Comparison of ENCODE assay signal across 21 mouse cellular contexts in the genomic region with DNA sequence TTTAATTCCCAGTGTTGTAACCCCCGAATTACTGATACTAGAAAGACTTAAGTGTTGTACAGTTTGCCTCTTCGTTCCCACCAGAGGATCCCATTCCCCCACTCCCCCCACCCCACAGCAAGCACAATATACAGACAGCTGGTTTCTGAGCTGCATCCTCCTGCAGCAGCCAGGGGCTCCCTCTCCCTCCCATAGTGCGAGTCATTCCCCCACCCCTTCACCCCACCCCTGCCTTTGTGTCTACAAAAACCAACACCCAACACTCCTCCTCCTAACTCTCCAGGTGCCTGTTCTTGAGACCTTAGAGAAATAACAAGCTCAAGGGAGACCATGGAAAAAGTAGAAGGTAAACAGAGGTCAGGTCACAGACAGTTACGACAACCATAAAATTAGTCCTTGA. TPM values are rescaled to one million over a fixed set of nuclear protein-coding genes. Genes with fewer than 3 reads are reported as not detected.
"Had no signal": no experiment of that assay in that cellular context is flagged by ENCODE, and none has a peak within 500 bp of the region (broad histone marks: within the 10 kb centered on the region; RNA-seq: fewer than 3 reads in every experiment).

No protein-coding gene starts in this region.

RNA-seq across cellular contexts. Expression of a gene that starts 40.8 kb away (rescaled TPM):
- total RNA-seq: heart, postnatal 10 days; heart, postnatal 14 days; heart, postnatal 25 days; heart, postnatal 36 days; heart, postnatal 4 days; hematopoietic stem cell, adult 5-6 weeks; hindbrain, postnatal 0 days; layer of hippocampus, adult 18-20 months; layer of hippocampus, adult 2 months; layer of hippocampus, adult 8-10 months; layer of hippocampus, postnatal 10 days; layer of hippocampus, postnatal 14 days; layer of hippocampus, postnatal 25 days; layer of hippocampus, postnatal 36 days; left cerebral cortex, adult 18-20 months; left cerebral cortex, adult 2 months; left cerebral cortex, adult 8-10 months had no signal
- polyA plus RNA-seq: heart, embryonic 14.5 days; heart, postnatal 0 days; hindbrain, postnatal 0 days; kidney, embryonic 14.5 days; kidney, postnatal 0 days had no signal
